Mouse (Mus musculus) testis, postnatal 10 days (tissue): ENCODE results near the gene Pcgf2.
"Not testable (repeated sequence)": the region's sequence is repeated elsewhere in the genome, so short reads cannot be mapped to it uniquely, and the experiment has no call there.

Experiments
- DNase-seq: peaks from one replicate; pipeline ENCODE4 v3.0.0; 2021; ENCODE audit warnings: low spot score

The Pcgf2 gene

GRCm38 (mm10) chr11:97700003-97700745, at the start of gene Pcgf2:
Gene Pcgf2, minus strand, starts transcription at chr11:97700497.
- peak; percentile 91 for DNase-seq

DNA sequence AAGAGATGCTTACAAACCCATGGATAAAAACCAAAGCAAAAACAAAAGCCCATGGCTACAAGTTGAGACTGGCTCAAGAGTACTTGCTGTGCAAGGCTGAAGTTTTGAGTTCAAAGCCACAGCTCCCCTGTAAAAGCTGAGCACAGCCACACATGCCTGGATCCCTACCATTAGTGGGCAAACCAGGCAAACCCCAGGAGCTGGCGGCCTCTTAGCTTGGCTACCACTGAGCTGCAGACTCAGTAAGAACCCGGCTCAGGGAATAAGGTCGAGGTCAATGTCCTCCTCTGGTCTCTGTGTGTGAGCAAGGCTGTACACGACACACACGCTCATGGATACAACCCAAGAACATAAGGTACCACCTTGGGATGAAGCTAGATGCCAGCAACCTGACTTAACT, 48.2 kb upstream of the Pcgf2 start:
- no peak for DNase-seq

GRCm38 (mm10) chr11:97747773-97748172, 47.5 kb upstream of the Pcgf2 start:
- no peak for DNase-seq

DNA sequence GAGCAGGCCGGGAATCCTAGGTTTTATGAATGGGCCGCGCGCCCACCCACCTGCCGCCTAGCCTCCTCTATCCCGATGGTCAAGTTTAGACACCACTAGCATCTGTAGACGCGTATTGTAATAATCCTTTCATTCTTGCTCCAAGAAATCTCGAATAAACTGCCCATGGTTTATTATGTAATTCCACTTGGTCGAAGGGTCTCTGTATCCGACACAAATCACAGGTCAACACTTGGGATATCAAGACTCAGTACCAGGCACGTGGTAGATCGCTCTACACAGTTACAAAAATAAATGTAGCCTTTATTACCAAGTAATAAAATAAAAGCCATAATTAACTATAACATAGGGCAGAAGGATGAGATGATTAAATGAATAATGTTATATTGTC, 45.0 kb upstream of the Pcgf2 start:
- no peak for DNase-seq

DNA sequence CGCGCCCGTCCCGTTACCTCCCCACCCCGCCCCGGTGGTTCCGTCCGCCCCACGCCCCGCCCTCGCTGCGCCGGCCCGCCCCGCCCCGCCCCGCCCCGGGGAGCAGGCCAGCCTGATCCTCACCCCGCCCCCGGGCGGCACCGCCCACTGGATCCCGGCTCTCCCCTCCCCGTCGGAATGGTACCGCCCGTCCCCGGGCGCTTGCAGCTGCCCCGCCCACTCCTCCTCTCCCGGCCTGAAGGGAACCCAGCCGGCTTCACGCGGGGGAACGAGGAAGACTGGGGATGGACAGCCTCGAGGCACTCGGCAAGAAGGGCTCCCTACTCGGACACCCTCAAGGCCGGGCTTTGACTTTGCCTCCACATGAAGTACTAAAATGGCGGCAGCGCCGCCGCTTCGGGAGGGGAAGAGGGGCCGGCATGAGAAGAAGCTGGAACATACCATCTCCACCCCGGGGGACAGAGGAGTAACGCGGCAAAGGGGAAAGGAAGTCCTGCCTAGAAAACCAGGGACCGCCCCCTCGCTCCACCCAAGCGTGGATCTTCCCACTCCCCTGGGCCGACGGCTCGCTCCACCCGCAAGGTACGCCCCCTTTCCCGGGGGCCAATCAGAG, 44.5 kb upstream of the Pcgf2 start:
- peak; percentile 99 for DNase-seq

DNA sequence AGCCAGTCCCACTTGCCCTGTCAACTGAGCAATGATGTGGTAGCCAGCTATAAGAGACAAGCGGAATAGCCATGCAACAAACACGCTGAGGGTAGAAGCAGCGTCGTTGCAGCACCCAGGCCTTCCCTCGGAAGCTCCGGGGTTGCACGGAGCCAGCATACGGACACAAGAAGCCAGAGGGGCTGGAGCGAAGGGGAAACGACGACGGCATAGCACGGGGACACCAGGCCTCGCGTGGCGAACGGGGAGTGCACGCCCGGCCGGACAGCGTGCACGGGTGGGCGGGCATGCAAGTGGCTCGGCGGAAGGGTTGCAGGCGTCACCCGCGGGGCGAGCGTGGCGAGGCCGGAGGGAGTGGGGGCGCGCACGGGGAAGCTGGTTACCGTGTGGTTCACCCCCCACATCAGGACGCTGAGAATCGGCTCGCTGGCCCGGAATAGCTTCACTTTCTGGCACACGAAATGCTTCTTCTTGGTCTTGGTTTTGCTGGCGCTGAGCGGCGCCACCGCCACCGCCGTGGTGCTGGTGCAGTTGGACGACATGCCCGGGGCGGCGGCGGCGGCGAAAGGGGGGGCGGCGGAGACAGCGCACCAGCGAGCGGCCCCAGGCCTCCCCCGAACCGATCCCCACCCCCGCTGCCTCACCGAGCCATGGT, 43.9 kb upstream of the Pcgf2 start, which contains the start of gene Pip4k2b:
TSS of gene Pip4k2b (minus strand) at position 642 of the 655 bp plus-strand sequence.
- DNase-seq, result peak; percentile 73

- DNase-seq, result no peak
Measured at GRCm38 (mm10) chr11:97743423-97743822, 43.1 kb upstream of the Pcgf2 start.

DNA sequence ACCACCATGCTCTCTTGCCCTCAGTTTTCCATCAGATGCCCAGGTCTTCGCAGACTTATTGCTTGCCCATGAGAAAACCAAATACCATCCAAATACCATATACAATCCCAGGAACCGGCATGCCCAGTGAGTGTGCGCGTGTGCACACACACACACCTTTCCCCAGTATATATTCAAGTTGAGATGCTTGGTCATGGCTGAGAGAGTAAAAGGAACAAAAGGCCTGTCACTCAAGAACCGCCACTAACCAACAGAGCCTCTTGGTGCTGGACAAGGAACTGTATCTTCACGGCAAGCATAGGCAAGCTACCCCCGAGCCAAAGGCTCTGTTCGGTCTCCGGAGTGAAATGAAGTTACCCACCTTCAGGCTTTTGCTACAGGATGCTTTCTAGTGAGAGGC, 42.3 kb upstream of the Pcgf2 start:
- DNase-seq, result no peak

DNA sequence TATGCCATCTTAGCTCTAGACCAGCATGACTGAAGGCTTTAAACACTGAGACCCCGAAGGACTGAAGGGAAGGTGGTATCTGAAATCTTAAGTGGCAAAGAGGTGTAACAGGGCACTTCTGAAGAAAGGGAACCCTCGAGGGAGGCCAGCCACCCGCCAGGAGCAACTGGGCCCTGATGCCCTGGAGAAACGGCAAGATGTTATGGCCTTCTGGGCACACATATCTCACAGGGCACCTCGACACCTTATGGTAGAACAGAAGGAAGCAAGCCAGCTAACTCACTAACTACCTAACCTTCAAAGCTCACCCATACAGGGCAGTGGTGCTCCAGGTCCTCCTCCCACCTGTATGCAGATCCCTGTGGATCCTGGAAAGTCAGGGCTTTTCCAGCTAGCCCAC, 41.9 kb upstream of the Pcgf2 start:
- no peak for DNase-seq

DNA sequence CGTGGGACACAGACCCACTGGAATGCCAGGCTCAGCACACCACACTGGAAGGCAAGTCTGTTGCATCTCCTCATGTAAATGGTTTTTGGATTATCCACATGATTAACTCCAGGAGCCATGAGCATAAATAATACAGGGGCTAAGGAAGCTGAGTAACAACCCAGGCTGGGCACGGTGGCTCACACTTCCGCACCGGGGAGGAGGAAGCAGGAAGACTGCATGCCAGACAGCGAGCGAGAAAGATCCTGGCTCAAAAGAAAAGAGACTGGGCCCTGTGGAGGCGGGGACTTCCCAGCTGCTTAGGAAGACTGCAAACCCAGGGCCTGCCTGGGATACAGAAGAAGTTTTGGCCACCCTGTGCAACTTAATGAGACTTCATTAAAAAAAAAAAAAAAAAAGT, 39.9 kb upstream of the Pcgf2 start:
- no peak for DNase-seq

GRCm38 (mm10) chr11:97739155-97739554, 38.9 kb upstream of the Pcgf2 start:
- no peak for DNase-seq

DNA sequence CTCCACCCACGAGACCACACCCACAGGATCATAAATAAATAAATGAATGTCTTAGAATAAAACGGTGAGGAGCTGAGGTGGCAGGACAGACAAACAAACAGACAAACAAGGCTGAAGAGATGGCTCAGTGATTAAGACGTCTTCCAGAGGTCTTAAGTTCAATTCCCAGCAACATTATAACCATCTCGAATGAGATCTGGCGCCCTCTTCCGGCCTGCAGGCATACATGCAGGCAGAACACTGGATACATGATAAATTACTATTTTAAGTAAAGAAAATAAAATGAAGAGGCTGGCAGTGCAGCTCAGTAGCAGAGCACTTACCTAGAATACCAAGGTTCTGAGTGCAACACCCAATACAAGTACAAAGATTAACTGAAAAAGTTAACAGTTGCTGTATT, 38.4 kb upstream of the Pcgf2 start:
- DNase-seq, result no peak

DNA sequence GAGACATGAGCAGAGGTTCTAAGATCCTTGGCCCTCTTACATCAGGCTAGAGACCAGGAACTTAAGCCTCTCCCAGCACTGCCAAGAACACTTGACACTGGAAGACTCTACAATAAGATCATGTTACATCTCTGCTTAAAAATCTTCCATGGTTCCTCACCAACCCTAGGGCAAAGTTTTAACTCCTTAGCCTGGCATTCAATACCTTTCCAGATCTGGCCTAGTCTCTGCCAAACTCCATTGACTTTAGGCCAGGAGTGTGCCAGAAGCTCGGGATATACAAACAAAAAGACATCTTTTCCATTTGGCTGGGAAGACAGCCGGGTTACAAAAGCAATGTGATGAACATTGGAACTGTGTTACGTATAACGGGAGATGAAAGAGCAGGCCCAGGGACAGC, 37.3 kb upstream of the Pcgf2 start:
- DNase-seq, result no peak

- no peak for DNase-seq
Measured at GRCm38 (mm10) chr11:97736645-97737044, 36.3 kb upstream of the Pcgf2 start.

DNA sequence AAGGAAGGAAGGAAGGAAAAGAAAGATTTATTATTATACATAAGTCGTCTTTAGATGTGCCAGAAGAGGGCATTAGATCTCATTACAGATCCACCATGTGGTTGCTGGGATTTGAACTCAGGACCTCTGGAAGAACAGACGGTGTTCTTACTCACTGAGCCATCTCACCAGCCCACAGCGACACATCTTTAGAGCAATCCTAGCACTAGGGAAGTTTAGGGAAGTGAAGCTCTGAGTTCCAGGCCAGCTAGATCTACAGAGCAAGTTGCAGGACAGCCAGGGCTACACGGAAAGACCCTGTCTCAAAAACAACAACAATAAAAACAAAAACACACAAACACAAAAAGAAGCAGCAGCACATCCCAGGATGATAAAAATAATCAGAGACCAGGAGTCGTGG, 34.5 kb upstream of the Pcgf2 start:
- not testable (repeated sequence) for DNase-seq

DNA sequence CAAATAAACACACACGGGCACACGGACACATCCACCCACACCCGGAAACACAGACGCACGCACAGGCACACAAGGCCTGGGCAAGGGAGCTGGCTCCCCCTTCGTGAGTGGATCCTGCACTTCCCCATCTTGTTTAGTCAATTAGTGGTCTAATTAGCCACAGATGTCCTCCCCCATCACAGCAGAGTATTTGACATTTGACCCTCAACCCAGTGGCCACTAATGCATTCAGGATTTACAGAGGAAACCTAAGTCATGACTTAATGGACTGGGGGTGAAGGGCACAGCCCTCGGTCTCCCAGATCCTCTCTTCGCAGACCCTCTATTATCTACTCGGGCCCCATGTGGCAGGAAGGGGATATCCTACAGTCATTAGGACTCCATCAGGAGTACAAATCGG, 33.4 kb upstream of the Pcgf2 start:
- no peak for DNase-seq

- DNase-seq, result no peak
Measured at GRCm38 (mm10) chr11:97728730-97729129, 28.4 kb upstream of the Pcgf2 start.

DNA sequence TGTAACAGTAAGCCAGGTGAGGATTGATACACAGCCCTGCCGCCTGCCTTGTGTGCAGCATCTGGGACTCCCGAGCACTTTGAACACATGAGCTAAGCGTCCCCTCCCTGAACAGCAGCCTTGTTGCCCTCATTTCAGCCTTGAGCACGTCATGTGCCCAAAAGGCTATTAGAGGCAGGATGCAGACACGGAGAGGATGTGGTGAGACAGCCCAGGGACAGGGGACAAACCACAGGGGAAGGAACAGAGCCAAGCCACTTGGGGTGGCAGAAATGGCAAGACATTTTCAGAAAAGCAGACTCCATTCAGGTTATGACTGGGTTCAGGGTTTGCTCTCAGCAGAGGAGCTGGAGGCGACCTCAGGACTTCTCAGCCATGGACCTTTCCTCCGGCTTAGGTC, 28.0 kb upstream of the Pcgf2 start:
- no peak for DNase-seq

- no peak for DNase-seq
Measured at GRCm38 (mm10) chr11:97723709-97724108, 23.4 kb upstream of the Pcgf2 start.

DNA sequence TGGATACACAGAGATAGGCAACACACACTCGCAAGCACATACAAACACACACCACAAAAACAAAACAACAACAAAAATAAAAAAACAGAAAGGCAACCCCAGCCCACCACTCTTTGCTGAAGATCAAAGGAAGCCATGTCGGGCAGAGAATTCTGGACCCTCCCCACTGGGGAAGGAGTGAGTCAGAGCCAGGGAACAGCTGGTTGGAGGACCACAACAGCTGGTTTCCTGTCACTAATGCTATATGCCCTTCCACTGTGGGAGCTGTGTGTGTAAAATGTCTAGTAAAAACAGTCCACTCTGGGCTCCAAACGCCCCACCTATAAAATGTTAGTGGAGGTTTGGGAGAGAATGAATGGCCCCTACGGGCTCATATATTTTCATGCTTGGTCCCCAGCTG, 21.0 kb upstream of the Pcgf2 start:
- no peak for DNase-seq

GRCm38 (mm10) chr11:97719041-97719440, 18.7 kb upstream of the Pcgf2 start:
- DNase-seq, result no peak

DNA sequence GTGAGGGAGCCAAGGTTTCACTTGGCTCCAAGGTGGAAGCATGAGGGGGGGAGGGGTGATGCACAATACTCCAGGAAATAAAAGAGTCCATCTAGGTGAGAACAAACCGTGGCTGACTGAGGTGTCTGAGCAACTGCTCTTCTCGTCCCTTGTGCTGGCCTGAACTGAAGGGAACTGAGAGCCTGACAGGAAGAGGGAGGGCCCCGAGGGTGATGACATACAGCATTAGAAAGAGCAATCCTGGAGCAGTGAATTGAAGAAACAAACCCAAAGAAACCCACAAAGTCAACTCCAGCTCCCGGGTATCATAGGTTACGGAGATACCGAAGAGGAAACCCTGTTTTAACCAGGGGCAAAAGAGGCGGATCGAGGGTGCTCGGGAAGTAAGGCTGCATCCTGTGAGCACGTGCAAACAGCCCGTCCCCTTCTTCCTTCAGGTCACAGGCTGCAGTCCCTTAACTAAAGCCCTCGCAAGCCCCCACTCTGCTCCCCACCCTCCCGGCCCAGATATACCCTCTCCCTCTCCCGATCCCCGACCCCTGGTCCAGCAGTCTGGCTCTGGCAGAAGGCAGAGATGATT, 18.1 kb upstream of the Pcgf2 start:
- no peak for DNase-seq
